Mouse (Mus musculus) hindbrain, embryonic 12.5 days (tissue): Measurements from ENCODE around the gene Defb36. TPM values are rescaled to one million over a fixed set of nuclear protein-coding genes. Genes with fewer than 3 reads are reported as not detected.

Experiments
- ATAC-seq: fragments of 200-750 bp; cut with Nextera tagmentation; 2 replicates; pipeline ENCODE4 v1.8.0; 2017; ENCODE audit warnings: moderate TSS enrichment; ENCODE audit not compliant: low FRiP score
- H3K27ac ChIP-seq: fragments of 300-500 bp; sonication (generic); 2 replicates; pipeline ENCODE4 v1.5.1; 2016; ENCODE audit warnings: mild to moderate bottlenecking
- H3K27me3 ChIP-seq: fragments of 300-500 bp; sonication (generic); 2 replicates; pipeline ENCODE4 v1.6.1; 2016; ENCODE audit warnings: mild to moderate bottlenecking
- H3K36me3 ChIP-seq: fragments of 300-500 bp; sonication (generic); 2 replicates; pipeline ENCODE4 v1.6.1; 2016; ENCODE audit warnings: mild to moderate bottlenecking
- H3K4me1 ChIP-seq: fragments of 300-500 bp; sonication (generic); 2 replicates; pipeline ENCODE4 v1.6.1; 2016
- H3K4me2 ChIP-seq: fragments of 300-500 bp; sonication (generic); replicated peaks from 2 replicates; pipeline ENCODE4 v1.6.1; 2016; ENCODE audit warnings: mild to moderate bottlenecking
- H3K4me3 ChIP-seq: fragments of 300-500 bp; sonication (generic); 2 replicates; pipeline ENCODE4 v1.5.1; 2016; ENCODE audit warnings: mild to moderate bottlenecking
- H3K9ac ChIP-seq: fragments of 300-500 bp; sonication (generic); 2 replicates; pipeline ENCODE4 v1.6.1; 2016; ENCODE audit warnings: mild to moderate bottlenecking, moderate library complexity
- H3K9me3 ChIP-seq: fragments of 300-500 bp; sonication (generic); replicated peaks from 2 replicates; pipeline ENCODE4 v1.6.1; 2016; ENCODE audit warnings: mild to moderate bottlenecking
- WGBS: fragments of 180-500 bp; shearing (Covaris S2); methylation state at CpG from one replicate; pipeline ENCODE4 v1.1.7; 2016; 5-methylcytosine and 5-hydroxymethylcytosine counted together
- polyA plus RNA-seq: library from polyadenylated mRNA; unstranded; fragments of >200 nt; fragmentation: Nextera tagmentation; extraction: Ambion mirVana; gene quantifications from 2 replicates; pipeline ENCODE4 v1.2.1, GENCODE M21; 2016

The Defb36 gene
- polyA plus RNA-seq, 1 experiment from 2014 or later = not detected

DNA sequence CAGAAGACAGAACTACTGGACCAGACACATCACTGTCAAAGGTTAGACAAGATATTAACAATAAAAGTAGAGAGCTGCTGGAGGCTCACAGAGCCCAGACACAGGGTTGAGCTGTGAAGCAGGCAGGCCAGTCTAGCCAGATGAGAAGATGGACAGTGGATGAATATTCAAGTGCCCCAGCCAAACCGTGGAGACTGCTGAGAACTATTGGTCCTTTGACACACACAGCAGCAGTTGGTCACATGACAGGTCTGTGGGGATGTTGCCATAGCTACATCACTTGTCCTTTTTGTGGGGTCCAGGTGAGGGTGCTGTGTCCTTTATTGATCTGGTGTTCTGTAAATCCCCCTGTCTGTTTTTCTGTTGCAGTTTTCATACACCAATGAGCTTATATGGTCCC lies 21.1 kb downstream of the Defb36 start:
- H3K4me1 ChIP-seq = peaks cover 22% of the 10 kb centered on the region
- H3K4me2 ChIP-seq = no peak overlapping the region
- no peaks in the 10 kb centered on the region for H3K9me3 ChIP-seq
- H3K36me3 ChIP-seq = no peaks in the 10 kb centered on the region
- no peak overlapping the region for H3K4me3 ChIP-seq
- H3K9ac ChIP-seq = no peak overlapping the region
- H3K27ac ChIP-seq = no peak overlapping the region
- peak; percentile 56; the same call in 1 of the 2 replicates for ATAC-seq
- 4% methylated on average over 1 of the region's 1 CpGs for WGBS
- H3K27me3 ChIP-seq = peaks cover 54% of the 10 kb centered on the region

DNA sequence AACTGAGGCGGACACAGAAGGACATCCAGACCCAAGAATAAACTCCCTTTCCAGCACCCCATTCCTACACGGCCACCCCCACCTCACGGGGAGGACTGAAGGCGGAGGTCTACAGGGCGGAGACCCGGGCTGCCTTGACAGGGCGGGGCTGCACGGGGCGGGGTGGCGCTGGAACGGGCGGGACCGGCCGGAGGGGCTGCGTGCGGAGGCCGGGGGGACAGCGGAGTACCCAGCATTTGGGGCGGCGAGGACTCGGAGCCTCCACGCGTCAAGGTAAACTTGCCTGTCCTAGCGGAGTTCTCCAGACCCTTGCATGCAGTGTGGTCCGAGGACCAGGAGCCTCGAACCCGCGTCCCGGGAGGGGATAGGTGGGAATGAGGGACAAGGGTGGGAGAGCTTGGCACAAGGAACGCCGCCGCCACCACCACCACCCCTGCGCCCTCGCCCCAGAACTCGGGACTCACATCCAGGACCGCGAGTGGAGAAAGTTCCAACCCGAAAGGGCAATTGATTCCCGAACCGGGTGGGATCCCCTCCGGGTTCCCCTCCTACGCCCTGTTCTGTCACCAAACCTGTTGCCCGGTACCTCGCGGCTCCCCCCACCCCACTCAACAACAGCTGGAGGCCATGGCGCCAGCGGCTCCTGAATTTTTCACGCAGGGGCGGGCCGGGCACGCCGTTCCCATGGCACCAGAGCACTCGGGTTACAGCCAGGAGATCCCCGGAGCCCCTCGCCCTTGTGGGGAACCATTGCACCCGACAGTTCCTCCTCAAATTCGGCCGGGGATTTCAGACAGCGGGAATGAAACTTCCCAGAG lies 22.9 kb downstream of the Defb36 start, which contains the start of gene Rem1:
TSS of gene Rem1 (plus strand) at position 178 of the 818 bp plus-strand sequence.
- peaks cover 54% of the 10 kb centered on the region for H3K27me3 ChIP-seq
- ATAC-seq = no peak

DNA sequence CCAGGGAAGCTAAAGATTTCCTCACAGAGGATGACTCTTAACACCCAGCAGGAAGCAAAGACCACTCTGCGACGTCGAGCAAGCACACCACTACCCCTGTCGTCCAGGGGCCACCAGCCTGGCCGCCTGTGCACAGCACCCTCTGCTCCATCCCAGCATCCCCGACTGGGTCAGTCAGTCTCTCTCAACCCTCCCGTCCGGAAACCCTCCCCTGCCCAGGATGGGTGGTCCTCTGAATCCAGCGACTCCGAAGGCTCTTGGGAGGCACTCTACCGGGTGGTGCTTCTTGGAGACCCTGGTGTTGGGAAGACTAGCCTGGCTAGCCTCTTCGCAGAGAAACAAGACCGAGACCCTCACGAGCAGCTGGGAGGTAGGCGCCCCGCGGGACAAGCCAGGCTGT lies 23.9 kb downstream of the Defb36 start:
- Histone ChIP-seq H3K4me3 (no peak overlapping the region), H3K36me3 (no peaks in the 10 kb centered on the region), H3K4me1 (peaks cover 22% of the 10 kb centered on the region), H3K9ac (no peak overlapping the region), H3K27ac (no peak overlapping the region), H3K27me3 (peaks cover 54% of the 10 kb centered on the region), H3K9me3 (no peaks in the 10 kb centered on the region), H3K4me2 (no peak overlapping the region)
- 43% methylated on average over 17 of the region's 17 CpGs for WGBS
- ATAC-seq = no peak

More for the DNA sequence above, 22.9 kb downstream of the Defb36 start, which contains the start of gene Rem1:
- H3K4me3 ChIP-seq = peak within 1 kb of the TSS; percentile 33
- peaks cover 22% of the 10 kb centered on the region for H3K4me1 ChIP-seq
- H3K9ac ChIP-seq = peak within 1 kb of the TSS; percentile 49
- H3K4me2 ChIP-seq = peak within 1 kb of the TSS; percentile 65
- no peaks in the 10 kb centered on the region for H3K9me3 ChIP-seq
- H3K27ac ChIP-seq = no peak within 1 kb of the TSS
- H3K36me3 ChIP-seq = no peaks in the 10 kb centered on the region
- 1% methylated on average over 58 of the region's 59 CpGs for WGBS

DNA sequence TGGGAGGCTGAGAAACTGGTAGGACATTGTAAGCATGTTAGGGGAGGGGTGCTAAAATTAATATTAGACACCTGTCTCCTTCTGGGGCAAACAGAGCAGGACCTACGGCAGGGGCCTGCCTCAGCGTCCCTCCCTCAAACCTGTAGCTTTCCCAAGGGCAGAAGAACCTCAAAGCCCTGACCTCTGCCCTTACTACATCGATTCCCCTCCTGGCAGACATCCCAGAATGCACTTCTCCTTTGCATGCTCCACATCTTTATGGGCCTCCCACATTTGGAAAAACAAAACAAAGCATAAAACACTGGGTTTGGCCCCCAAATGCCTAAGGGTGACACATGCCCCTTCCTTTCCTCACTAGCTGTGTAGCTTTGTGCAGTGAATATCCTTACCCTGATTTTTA lies 25.1 kb downstream of the Defb36 start:
- no peak overlapping the region for H3K27ac ChIP-seq
- WGBS = 83% methylated on average over 3 of the region's 3 CpGs
- H3K9ac ChIP-seq = no peak overlapping the region
- H3K9me3 ChIP-seq = no peaks in the 10 kb centered on the region
- no peak for ATAC-seq
- no peaks in the 10 kb centered on the region for H3K36me3 ChIP-seq
- H3K4me2 ChIP-seq = no peak overlapping the region
- peaks cover 22% of the 10 kb centered on the region for H3K4me1 ChIP-seq
- H3K27me3 ChIP-seq = peaks cover 52% of the 10 kb centered on the region
- no peak overlapping the region for H3K4me3 ChIP-seq

DNA sequence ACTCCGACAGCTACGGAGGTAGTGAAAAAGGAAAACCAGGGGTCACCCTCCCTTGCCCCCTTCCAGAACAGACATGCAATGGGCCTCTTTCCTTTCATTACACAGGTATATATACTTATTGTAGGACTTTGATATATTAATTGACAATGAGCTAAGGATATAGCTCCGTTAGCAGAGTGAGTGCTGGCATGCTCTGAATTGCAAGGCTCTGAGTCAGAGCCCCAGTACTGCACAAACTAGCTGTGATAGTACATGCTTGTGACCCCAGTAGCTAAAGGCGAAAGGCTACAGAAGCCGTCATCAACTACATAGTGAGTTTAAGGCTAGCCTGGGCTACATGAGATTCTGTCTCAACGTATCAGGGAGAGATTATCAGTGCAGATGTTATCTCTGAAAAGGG lies 25.8 kb downstream of the Defb36 start:
- 91% methylated on average over 6 of the region's 6 CpGs for WGBS
- Histone ChIP-seq H3K4me2 (no peak overlapping the region), H3K9me3 (no peaks in the 10 kb centered on the region), H3K27me3 (peaks cover 49% of the 10 kb centered on the region), H3K9ac (no peak overlapping the region), H3K4me1 (peaks cover 22% of the 10 kb centered on the region), H3K27ac (no peak overlapping the region), H3K4me3 (no peak overlapping the region), H3K36me3 (no peaks in the 10 kb centered on the region)
- no peak for ATAC-seq

DNA sequence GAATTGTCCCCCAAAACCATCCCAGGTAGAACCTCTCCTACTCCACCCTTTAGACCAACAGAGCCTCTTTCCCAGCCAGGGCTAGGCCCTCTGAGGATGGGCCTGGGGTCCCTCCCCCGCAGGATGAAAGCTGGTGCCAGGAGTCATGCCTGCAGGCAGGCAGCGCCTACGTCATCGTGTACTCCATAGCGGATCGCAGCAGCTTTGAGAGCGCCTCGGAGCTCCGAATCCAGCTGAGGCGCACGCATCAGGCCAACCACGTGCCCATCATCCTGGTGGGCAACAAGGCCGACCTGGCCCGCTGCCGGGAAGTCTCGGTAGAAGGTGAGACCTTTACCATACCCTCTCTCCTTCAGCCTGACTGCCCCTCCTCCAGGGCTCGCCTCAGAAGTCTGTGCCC lies 29.2 kb downstream of the Defb36 start:
- H3K4me2 ChIP-seq = peak overlapping the region; percentile 30
- H3K27me3 ChIP-seq = peaks cover 16% of the 10 kb centered on the region
- no peak overlapping the region for H3K9ac ChIP-seq
- 56% methylated on average over 17 of the region's 17 CpGs for WGBS
- no peaks in the 10 kb centered on the region for H3K4me1 ChIP-seq
- no peak for ATAC-seq
- no peaks in the 10 kb centered on the region for H3K36me3 ChIP-seq
- no peaks in the 10 kb centered on the region for H3K9me3 ChIP-seq
- H3K27ac ChIP-seq = no peak overlapping the region
- H3K4me3 ChIP-seq = no peak overlapping the region

DNA sequence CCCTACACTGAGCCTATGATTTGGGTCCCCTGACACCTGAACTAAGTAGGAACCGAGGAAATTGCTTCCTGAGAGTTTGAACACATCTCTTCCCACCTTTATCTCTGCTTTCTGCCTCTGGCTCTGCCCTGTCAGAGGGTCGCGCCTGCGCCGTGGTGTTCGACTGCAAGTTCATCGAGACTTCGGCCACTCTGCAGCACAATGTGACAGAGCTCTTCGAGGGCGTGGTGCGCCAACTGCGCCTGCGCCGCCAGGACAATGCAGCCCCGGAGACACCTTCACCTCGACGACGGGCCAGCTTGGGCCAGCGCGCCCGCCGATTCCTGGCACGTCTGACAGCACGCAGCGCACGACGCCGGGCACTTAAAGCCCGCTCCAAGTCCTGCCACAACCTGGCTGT lies 30.2 kb downstream of the Defb36 start:
- no peak overlapping the region for H3K4me2 ChIP-seq
- no peak overlapping the region for H3K4me3 ChIP-seq
- peaks cover 7% of the 10 kb centered on the region for H3K27me3 ChIP-seq
- H3K36me3 ChIP-seq = no peaks in the 10 kb centered on the region
- no peak overlapping the region for H3K27ac ChIP-seq
- no peak overlapping the region for H3K9ac ChIP-seq
- no peak for ATAC-seq
- 0 out of 2 replicates have a peak, but pooled peaks cover 3% of the 10 kb centered on the region for H3K4me1 ChIP-seq
- WGBS = 83% methylated on average over 29 of the region's 29 CpGs
- H3K9me3 ChIP-seq = no peaks in the 10 kb centered on the region

DNA sequence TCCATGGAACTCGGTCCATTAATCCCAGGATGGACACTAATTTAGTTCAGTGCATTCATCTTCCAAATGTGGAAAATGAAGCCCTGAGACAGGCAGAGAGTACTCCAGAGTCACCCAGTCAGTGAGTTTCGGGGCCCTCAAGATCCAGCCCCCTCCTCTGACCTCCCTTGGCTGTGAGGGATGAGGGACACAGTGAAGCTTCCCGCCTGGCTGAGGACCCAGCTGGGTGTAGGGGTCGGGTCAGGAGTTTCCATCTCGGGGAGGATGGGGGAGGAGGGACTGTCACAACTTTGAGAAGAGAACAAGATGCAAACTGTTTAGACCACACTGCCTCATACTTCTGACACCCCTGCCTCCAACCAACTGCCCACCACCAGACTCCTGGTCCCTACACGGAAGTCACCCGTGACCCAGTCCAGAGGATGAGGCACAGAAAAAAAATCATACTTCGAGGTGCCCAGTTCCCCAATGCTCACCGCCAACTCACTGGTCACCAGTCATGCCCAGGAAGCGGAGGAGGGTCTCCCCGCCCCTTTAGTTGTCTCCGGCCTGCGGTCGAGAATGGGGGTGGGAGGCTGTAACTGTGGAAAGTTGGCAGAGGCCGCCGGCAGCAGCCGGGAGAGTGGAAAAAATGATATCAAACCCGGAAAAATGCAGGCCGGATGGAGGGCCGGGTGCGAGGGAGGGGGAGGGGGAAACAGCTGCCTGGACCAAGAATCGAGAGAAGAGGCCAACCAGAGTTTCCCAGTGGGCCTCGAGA lies 32.3 kb downstream of the Defb36 start:
- ATAC-seq = no peak
- no peak overlapping the region for H3K27ac ChIP-seq
- H3K4me2 ChIP-seq = no peak overlapping the region
- H3K9me3 ChIP-seq = no peaks in the 10 kb centered on the region
- no peak overlapping the region for H3K4me3 ChIP-seq
- 73% methylated on average over 23 of the region's 23 CpGs for WGBS
- H3K36me3 ChIP-seq = no peaks in the 10 kb centered on the region
- H3K4me1 ChIP-seq = peaks cover 8% of the 10 kb centered on the region
- no peak overlapping the region for H3K9ac ChIP-seq
- peaks cover 2% of the 10 kb centered on the region for H3K27me3 ChIP-seq

DNA sequence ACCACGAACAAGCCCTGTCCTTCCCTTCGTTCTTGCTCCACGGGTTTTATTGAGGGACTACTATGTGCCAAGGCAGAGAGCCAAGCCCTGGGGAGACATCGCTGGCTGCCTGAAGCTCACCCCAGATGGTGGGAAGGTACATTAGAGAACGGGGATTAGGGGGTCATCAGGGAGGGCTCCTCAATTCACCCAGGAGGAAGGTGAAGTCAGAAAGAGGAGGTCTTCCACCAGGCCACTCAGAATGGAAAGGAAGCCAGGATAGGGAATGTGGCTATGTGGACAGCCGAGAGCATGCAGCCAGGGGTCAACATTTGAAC lies 32.8 kb downstream of the Defb36 start:
- WGBS = 82% methylated on average over 6 of the region's 6 CpGs
- no peak overlapping the region for H3K9ac ChIP-seq

DNA sequence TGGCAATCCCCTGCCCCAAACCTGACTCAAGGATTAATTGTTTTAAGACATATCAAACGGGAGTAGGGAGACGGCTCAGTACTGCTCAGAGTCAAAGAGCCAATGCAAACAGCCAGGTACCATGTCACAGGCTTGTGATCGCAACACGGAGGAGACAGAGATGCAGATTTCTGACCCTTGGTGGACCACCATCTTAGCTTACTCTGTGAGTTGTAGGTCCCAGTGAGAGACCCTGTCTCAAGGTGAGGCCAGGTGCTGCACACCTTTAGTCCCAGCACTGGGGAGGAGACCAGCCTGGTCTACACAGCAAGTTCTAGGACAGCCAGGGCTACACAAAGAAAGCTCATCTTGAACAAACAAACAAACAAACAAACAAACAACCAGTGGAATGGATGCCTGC lies 33.3 kb downstream of the Defb36 start:
- Histone ChIP-seq H3K4me2 (no peak overlapping the region), H3K4me1 (peaks cover 8% of the 10 kb centered on the region), H3K9ac (no peak overlapping the region), H3K4me3 (no peak overlapping the region), H3K9me3 (no peaks in the 10 kb centered on the region), H3K27me3 (peaks cover 2% of the 10 kb centered on the region; the same call in 1 of the 2 replicates), H3K36me3 (no peaks in the 10 kb centered on the region), H3K27ac (no peak overlapping the region)
- WGBS = 91% methylated on average over 4 of the region's 4 CpGs
- ATAC-seq = no peak

More for the DNA sequence above, 32.8 kb downstream of the Defb36 start:
- no peak overlapping the region for H3K27ac ChIP-seq
- H3K4me3 ChIP-seq = no peak overlapping the region
- H3K4me2 ChIP-seq = no peak overlapping the region
- H3K36me3 ChIP-seq = no peaks in the 10 kb centered on the region
- H3K4me1 ChIP-seq = peaks cover 8% of the 10 kb centered on the region
- H3K9me3 ChIP-seq = no peaks in the 10 kb centered on the region
- no peak for ATAC-seq
- H3K27me3 ChIP-seq = peaks cover 2% of the 10 kb centered on the region

DNA sequence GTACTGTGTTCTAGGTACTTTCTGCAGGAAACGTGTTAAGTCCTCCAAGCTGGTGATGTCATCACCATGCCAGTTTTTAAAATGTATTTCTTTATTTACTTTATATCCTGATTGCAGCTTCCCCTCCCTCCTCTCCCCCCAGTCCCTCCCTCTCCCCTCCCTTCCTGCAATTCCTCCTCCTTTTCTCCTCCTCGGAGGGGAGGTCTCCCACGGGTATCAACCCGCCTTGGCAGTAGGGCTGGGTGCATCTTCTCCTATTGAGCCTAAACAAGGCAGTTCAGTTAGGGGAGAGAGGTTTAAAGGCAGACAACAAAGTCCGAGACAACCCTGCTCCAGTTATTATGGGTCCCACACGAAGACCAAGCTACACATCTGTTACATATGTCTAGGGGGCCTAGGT lies 34.7 kb downstream of the Defb36 start:
- no peak overlapping the region for H3K4me3 ChIP-seq
- peaks cover 8% of the 10 kb centered on the region for H3K4me1 ChIP-seq
- no peaks in the 10 kb centered on the region for H3K36me3 ChIP-seq
- H3K27me3 ChIP-seq = peaks cover 2% of the 10 kb centered on the region; the same call in 1 of the 2 replicates
- no peak overlapping the region for H3K4me2 ChIP-seq
- no peak overlapping the region for H3K9ac ChIP-seq
- 44% methylated on average over 6 of the region's 6 CpGs for WGBS
- no peak overlapping the region for H3K27ac ChIP-seq
- H3K9me3 ChIP-seq = no peaks in the 10 kb centered on the region
- no peak for ATAC-seq

DNA sequence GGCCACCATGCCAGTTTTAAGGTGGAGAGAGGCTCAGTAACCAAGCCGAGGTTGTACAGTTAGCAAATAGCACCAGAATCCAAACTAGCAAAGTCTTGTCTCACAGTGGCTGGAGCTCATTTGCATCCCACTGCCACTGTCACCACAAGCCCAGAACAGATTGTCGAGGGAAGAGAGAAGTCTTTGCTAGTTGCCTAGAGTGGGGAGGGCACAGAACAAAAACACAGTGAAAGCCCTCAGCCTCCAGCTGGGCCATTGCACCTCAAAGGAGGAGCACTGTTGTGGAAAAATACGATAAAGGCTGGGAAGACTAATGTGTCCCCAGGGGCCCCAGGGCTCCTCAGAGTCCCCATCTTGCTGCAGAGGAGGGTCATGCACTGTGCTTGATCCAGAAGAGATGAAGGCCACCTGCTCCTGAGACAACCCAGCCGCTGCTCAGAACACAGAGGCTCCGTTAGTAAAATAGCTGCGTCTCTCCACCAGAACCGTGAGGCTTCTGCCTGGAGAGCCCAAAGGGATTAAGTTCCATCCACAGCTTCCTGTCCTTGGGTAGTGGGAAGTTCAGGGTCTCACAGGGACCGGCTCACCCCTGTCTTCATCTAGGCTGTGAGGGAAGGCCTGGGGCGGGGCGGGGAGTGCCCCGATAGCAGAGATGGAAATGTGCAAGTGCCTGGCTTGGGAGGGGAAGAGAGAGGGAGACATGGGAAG lies 35.4 kb downstream of the Defb36 start:
- H3K9me3 ChIP-seq = no peaks in the 10 kb centered on the region
- H3K4me1 ChIP-seq = peaks cover 8% of the 10 kb centered on the region
- H3K4me2 ChIP-seq = no peak overlapping the region
- H3K36me3 ChIP-seq = no peaks in the 10 kb centered on the region
- no peak overlapping the region for H3K27ac ChIP-seq
- no peak for ATAC-seq
- H3K9ac ChIP-seq = no peak overlapping the region
- no peak overlapping the region for H3K4me3 ChIP-seq
- WGBS = 10% methylated on average over 11 of the region's 11 CpGs
- peaks cover under 1% of the 10 kb centered on the region; the same call in 1 of the 2 replicates for H3K27me3 ChIP-seq
